Mouse (Mus musculus): Measurements from ENCODE around the gene Trp53i11. TPM values are rescaled to one million over a fixed set of nuclear protein-coding genes. Genes with fewer than 3 reads are reported as not detected.

Trp53i11 gene
- polyA plus RNA-seq, 1 experiment from 2014 or later, result 51.1 TPM

GRCm38 (mm10) chr2:93242166-93242565, 54.8 kb downstream of the Trp53i11 start:
- 85% methylated on average over 5 of the region's 5 CpGs for WGBS
- no peaks in the 10 kb centered on the region for H3K4me1 ChIP-seq (ENCODE audit: insufficient read depth)
- no peaks in the 10 kb centered on the region for H3K9me3 ChIP-seq (ENCODE audit: low read depth, low read length)
- H3K4me3 ChIP-seq (ENCODE audit: low read depth, low read length), result no peak overlapping the region
- no peak overlapping the region for H3K27ac ChIP-seq (ENCODE audit: low read depth)
- no peaks in the 10 kb centered on the region for H3K36me3 ChIP-seq (ENCODE audit: insufficient read depth)
- H3K9ac ChIP-seq, result no peak overlapping the region
- no peak for ATAC-seq (ENCODE audit: insufficient read depth)
- no peak overlapping the region for H3K4me2 ChIP-seq
- no peak for TF ChIP-seq CTCF (IDR thresholded peaks at IDR 0.05; ENCODE audit: low read depth)
- no peaks in the 10 kb centered on the region for H3K27me3 ChIP-seq (ENCODE audit: insufficient read depth, low read length)
- no peak for DNase-seq

DNA sequence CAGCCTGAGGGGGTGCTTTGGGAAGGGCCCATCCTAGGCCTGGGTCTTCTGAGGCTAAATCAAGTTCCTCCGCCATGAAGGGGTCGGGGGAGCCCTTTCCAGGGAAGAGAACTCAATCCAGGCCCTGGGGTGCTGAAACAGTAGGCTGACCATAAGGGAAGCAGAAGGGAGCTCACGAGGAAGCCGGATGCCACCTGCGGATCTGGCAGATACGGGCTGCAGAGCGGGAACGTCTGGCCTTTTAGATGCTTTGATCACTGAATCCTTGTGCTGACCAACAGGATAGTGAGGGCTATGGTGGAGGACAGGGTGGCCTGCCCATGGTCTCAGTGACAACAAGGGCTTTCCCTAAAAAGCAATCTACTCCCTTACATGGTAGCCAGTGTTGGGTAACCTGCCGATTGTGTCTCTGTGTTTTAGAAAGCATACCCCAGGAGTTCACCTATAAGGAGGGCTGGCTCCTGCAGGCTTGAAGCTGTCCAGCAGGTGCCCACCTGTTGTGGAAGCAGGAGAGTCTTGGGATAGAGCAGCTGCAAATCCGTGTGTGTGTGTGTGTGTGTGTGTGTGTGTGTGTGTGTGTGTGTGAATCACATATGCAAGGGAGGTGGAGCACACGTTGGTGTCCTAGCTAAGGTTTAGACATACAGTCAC, 56.2 kb downstream of the Trp53i11 start:
- DNase-seq (no peak), ATAC-seq (ENCODE audit: insufficient read depth) (no peak)
- H3K4me3 ChIP-seq (ENCODE audit: low read depth, low read length), result no peak overlapping the region
- no peaks in the 10 kb centered on the region for H3K9me3 ChIP-seq (ENCODE audit: low read depth, low read length)
- no peak overlapping the region for H3K4me2 ChIP-seq
- no peak overlapping the region for H3K9ac ChIP-seq
- TF ChIP-seq CTCF (IDR thresholded peaks at IDR 0.05; ENCODE audit: low read depth), result no peak
- no peak overlapping the region for H3K27ac ChIP-seq (ENCODE audit: low read depth)
- no peaks in the 10 kb centered on the region for H3K4me1 ChIP-seq (ENCODE audit: insufficient read depth)
- no peaks in the 10 kb centered on the region for H3K36me3 ChIP-seq (ENCODE audit: insufficient read depth)
- WGBS, result 75% methylated on average over 11 of the region's 11 CpGs
- no peaks in the 10 kb centered on the region for H3K27me3 ChIP-seq (ENCODE audit: insufficient read depth, low read length)

GRCm38 (mm10) chr2:93244090-93244443, 56.7 kb downstream of the Trp53i11 start:
- H3K4me1 ChIP-seq (ENCODE audit: insufficient read depth), result no peaks in the 10 kb centered on the region
- no peak for TF ChIP-seq CTCF (IDR thresholded peaks at IDR 0.05; ENCODE audit: low read depth)
- no peaks in the 10 kb centered on the region for H3K9me3 ChIP-seq (ENCODE audit: low read depth, low read length)
- no peaks in the 10 kb centered on the region for H3K36me3 ChIP-seq (ENCODE audit: insufficient read depth)
- no peaks in the 10 kb centered on the region for H3K27me3 ChIP-seq (ENCODE audit: insufficient read depth, low read length)
- no peak overlapping the region for H3K4me3 ChIP-seq (ENCODE audit: low read depth, low read length)
- DNase-seq, result no peak
- no peak for ATAC-seq (ENCODE audit: insufficient read depth)
- no peak overlapping the region for H3K9ac ChIP-seq
- H3K27ac ChIP-seq (ENCODE audit: low read depth), result no peak overlapping the region
- 74% methylated on average over 8 of the region's 8 CpGs for WGBS
- H3K4me2 ChIP-seq, result no peak overlapping the region

GRCm38 (mm10) chr2:93249058-93249457, 61.7 kb downstream of the Trp53i11 start:
- Histone ChIP-seq H3K9me3 (ENCODE audit: low read depth, low read length) (no peaks in the 10 kb centered on the region), H3K27ac (ENCODE audit: low read depth) (no peak overlapping the region), H3K4me3 (ENCODE audit: low read depth, low read length) (no peak overlapping the region), H3K9ac (no peak overlapping the region), H3K36me3 (ENCODE audit: insufficient read depth) (no peaks in the 10 kb centered on the region), H3K4me2 (no peak overlapping the region), H3K27me3 (ENCODE audit: insufficient read depth, low read length) (no peaks in the 10 kb centered on the region), H3K4me1 (ENCODE audit: insufficient read depth) (no peaks in the 10 kb centered on the region)
- TF ChIP-seq CTCF (IDR thresholded peaks at IDR 0.05; ENCODE audit: low read depth), result no peak
- DNase-seq (no peak), ATAC-seq (ENCODE audit: insufficient read depth) (no peak)
- WGBS, result 78% methylated on average over 6 of the region's 6 CpGs

DNA sequence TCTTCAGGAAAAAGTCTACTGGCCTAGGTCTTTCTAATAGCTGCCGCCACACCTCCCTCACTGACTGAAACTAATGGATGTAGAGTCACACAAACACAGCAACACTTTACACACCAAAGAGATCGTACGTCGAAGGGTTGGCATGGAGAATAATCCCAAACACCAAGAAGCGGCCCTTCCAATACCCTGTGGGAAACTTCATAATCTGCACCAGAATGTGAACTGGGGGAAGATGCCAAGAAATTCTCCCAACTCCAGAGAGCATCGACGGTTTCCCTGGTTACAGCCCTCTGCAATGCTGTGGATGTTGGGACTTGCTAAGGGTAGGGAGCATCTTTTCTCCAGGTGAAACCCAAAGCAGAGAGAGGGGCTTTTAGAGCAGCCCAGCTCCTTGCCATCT, 63.3 kb downstream of the Trp53i11 start:
- Histone ChIP-seq H3K9me3 (ENCODE audit: low read depth, low read length) (no peaks in the 10 kb centered on the region), H3K36me3 (ENCODE audit: insufficient read depth) (no peaks in the 10 kb centered on the region), H3K4me1 (ENCODE audit: insufficient read depth) (no peaks in the 10 kb centered on the region), H3K27me3 (ENCODE audit: insufficient read depth, low read length) (no peaks in the 10 kb centered on the region), H3K4me2 (no peak overlapping the region), H3K4me3 (ENCODE audit: low read depth, low read length) (no peak overlapping the region), H3K9ac (no peak overlapping the region), H3K27ac (ENCODE audit: low read depth) (no peak overlapping the region)
- no peak for DNase-seq
- no peak for TF ChIP-seq CTCF (IDR thresholded peaks at IDR 0.05; ENCODE audit: low read depth)
- ATAC-seq (ENCODE audit: insufficient read depth), result no peak
- 88% methylated on average over 7 of the region's 7 CpGs for WGBS

Other genes starting within 250 kb of the Trp53i11 start
- 4.4 and 4.8 TPM in 2 replicates for gene Prdm11, start 141.4 kb upstream of the Trp53i11 start, polyA plus RNA-seq (2014; fragmentation: Nextera tagmentation; extraction: Ambion mirVana)
- gene Tspan18, start 147.0 kb downstream of the Trp53i11 start, polyA plus RNA-seq (2014; fragmentation: Nextera tagmentation; extraction: Ambion mirVana), result 36.8 and 39.9 TPM in 2 replicates

Data from lung, embryonic 14.5 days (tissue).